Mouse (Mus musculus): ENCODE data around the gene Cpt1b.

Cpt1b gene

GRCm38 (mm10) chr15:89378831-89379401 is 46.7 kb downstream of the Cpt1b start, which contains the start of gene Odf3b:
Gene Odf3b (minus strand): TSS chr15:89379282.
- DNase-seq (ENCODE audit: low spot score): no peak

- DNase-seq (ENCODE audit: low spot score): no peak
These were observed 47.5 kb downstream of the Cpt1b start for GRCm38 (mm10) chr15:89377938-89378828.

- DNase-seq (ENCODE audit: low spot score): no peak
These were observed 48.3 kb downstream of the Cpt1b start for GRCm38 (mm10) chr15:89377362-89377761.

GRCm38 (mm10) chr15:89376957-89377356 is 48.7 kb downstream of the Cpt1b start, which contains the start of gene Tymp:
Gene Tymp (minus strand): TSS chr15:89377039.
- no peak for DNase-seq (ENCODE audit: low spot score)

- no peak for DNase-seq (ENCODE audit: low spot score)
These were observed 49.6 kb downstream of the Cpt1b start for GRCm38 (mm10) chr15:89376040-89376439.

GRCm38 (mm10) chr15:89374801-89375534 is 50.7 kb downstream of the Cpt1b start:
- no peak for DNase-seq (ENCODE audit: low spot score)

GRCm38 (mm10) chr15:89374340-89374739 is 51.3 kb downstream of the Cpt1b start:
- no peak for DNase-seq (ENCODE audit: low spot score)

- DNase-seq (ENCODE audit: low spot score): peak; percentile 96
These were observed 51.9 kb downstream of the Cpt1b start, which contains the start of gene Sco2 for GRCm38 (mm10) chr15:89373762-89374248. Gene Sco2 (minus strand): TSS chr15:89373846.

- peak; percentile 89 for DNase-seq (ENCODE audit: low spot score)
These were observed 52.5 kb downstream of the Cpt1b start for GRCm38 (mm10) chr15:89373027-89373761.

- no peak for DNase-seq (ENCODE audit: low spot score)
These were observed 53.1 kb downstream of the Cpt1b start for GRCm38 (mm10) chr15:89372536-89372935.

GRCm38 (mm10) chr15:89372068-89372467 is 53.6 kb downstream of the Cpt1b start:
- no peak for DNase-seq (ENCODE audit: low spot score)
